Mouse (Mus musculus) hematopoietic stem cell, adult 5-6 weeks (primary cell): ENCODE data around the gene Lsm12. TPM values are rescaled to one million over a fixed set of nuclear protein-coding genes. Genes with fewer than 3 reads are reported as not detected.

Source experiments
- ATAC-seq, 2 experiments: fragments of 125-278 bp in 1 of 2; replicated peaks in 1 of 2; 2 replicates each; pipeline ENCODE4 v1.8.0; 2016 to 2017; ENCODE audit warnings: inconsistent platforms in 2 of 2, mild to moderate bottlenecking in 2 of 2, moderate number of reproducible peaks in 2 of 2, low read depth in 1 of 2, moderate TSS enrichment in 1 of 2; ENCODE audit not compliant: low FRiP score in 2 of 2, poor library complexity in 2 of 2, severe bottlenecking in 2 of 2, insufficient read depth in 1 of 2, low TSS enrichment in 1 of 2
- total RNA-seq: library from RNA; stranded (forward); fragments of 172-1452, 232-1000 nt; gene quantifications from 2 replicates; pipeline ENCODE4 v1.2.3, GENCODE M21; 2017

Lsm12 gene
- total RNA-seq, 1 experiment from 2014 or later: 74.3 TPM

DNA sequence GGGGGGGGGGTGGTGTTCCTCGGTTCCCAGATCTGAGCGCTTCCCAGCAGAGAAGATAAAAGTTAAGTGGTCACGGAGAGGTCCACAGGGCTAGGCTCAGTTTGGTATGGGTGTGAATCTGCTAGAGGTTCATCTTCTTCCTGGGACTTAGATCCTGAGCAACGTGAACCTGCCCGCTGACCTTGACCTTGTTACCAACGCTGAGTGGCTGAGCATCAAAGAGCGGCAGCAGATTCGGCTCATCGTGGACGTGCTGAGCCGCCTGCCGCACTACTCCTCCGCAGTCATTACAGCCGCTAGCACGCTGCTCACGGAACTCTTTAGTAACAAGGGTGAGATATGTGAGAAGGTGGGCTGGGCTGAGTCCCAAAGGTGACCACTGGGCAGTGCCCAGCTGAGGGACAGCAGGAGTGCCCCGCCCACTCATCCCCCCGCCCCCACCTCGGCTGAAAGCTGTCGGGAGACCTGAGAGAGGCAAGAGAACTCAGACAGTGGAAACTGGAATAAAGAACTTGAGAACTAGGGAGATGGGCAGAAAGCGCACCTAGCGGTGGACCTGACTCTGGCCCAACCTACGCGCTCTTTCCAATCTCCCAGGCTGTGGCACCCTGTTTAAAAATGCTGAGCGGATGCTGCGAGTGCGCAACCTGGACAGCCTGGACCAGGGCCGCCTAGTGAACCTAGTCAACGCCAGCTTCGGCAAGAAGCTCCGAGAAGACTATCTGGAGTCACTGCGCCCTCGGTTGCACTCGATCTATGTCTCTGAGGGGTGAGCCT, 37.7 kb downstream of the Lsm12 start:
- ATAC-seq: no peak

DNA sequence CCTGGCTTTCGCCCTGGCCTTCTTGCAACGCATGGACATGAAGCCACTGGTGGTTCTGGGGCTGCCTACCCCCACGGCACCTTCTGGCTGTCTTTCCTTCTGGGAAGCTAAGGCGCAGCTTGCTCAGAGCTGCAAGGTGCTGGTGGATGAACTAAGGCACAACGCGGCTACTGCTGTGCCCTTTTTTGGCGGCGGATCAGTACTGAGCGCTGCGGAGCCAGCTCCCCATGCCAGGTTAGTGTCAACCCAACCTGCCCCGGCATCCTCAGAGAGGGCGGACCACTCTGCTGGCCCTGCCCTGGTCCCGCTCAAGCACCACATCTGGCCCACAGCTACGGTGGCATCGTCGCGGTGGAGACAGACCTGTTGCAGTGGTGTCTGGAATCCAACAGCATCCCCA, 38.6 kb downstream of the Lsm12 start:
- 0 out of 4 replicates have a peak, but pooled peaks of 1 of the 2 experiments have one; percentile 42 for ATAC-seq

DNA sequence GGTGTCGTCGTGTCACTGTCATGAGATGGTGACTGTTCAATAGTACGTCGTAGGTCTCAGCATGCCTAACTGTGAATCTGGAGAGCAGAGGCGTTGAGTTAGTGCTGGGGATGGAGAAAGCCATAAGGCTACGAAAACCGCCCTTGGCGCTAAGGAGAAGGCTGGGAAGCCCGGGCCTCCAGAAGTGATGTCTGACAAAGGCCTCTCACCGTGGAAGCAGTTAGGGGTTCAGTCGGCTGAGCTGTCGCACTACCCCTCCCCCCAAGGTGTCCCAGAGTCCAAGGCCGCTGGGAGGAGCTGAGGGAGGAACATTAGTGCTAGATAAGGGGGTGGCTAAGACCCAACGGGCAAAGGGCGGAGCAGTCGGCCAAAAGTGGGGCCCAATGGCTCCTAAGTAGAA, 39.1 kb downstream of the Lsm12 start:
- no peak for ATAC-seq

DNA sequence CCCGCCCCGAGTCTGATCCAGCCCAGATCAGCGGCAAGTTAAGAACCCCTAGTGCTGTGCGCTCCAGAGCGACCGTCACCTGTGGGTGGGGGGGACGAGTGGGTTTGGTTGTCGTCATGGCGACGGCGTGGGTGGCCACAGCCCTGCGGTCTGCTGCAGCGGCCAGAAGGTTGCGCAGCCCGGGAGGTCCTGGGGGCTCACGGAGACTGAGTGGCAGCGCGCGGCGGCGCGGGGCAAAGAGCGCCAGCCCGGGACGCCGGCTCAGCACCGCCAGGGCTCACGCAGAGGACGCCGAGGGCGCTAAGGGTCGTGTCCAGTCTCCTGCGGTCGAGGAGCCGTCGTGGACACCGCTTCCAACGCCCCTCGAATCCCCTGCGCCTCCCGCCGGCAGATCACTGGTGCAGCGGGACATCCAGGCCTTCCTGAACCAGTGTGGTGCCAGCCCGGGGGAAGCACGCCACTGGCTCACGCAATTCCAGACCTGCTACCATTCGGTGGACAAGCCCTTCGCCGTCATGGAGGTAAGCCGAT, 39.6 kb downstream of the Lsm12 start, which contains the start of gene Nags:
Gene Nags, plus strand, starts transcription at position 43 of the 531 bp plus-strand sequence.
- no peak for ATAC-seq

DNA sequence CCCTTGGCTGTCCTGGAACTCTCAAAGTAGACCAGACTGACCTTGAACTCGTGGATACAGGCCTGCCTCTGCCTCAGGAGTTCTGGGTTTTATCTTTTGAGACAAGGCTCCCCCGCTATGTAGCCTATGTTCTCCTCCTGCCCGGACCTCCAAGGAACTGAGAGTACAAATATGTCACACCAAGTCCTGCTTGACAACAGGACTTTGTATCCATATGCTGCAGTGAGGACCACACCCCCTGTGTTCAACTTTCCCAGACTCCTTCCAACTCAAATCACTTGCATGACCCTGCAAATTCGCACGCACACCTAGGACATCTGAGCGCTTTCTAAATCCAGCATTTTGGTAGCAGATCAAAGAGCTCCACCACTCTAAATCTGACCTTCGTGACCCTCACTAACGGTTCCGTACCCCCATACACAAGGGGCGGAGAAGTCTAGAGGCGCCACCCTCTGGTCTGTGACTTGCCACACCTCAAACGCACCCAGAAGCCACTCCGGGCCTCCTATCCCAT, 40.1 kb downstream of the Lsm12 start:
- no peak for ATAC-seq

DNA sequence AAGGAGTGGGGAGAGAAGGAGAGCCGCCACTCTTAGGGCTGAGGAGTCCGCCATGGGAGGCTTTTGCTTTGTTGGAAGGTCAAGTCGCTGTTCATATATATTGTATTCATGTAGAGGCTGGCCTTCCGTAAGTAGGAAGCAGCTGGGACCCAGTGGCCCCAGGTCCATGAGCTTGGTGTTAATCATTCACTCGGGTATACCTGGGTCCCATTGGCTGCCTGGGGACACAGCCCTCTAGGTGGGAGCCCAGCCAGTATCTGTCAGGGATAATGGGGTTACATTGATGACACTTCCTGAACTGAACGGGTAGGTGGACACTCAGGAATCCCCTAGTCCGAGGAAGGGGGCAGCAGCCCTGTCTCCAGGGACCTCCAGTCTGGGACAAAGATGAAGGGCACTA, 42.7 kb downstream of the Lsm12 start:
- ATAC-seq: no peak

DNA sequence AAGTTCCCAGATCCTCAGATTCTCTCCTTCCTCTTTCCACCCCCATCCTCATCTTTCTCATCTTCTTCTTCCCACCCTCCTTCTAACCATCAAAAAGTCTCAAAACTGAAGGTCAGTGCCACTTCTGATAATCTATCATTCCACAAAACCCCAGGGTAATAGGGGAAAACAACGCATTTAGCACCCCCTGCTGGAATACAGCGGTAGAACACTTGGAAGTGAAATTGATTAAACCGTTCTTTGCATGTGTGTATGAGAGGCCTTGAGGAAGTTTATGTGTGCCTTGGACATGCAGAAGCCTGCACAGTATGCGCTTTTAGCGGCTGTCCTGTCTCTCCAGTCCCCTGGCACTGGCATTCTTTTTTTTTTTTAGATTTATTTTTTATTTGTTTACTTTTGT, 44.6 kb downstream of the Lsm12 start:
- peak; percentile 25 to 27; a peak in 1 of 4 replicates for ATAC-seq

DNA sequence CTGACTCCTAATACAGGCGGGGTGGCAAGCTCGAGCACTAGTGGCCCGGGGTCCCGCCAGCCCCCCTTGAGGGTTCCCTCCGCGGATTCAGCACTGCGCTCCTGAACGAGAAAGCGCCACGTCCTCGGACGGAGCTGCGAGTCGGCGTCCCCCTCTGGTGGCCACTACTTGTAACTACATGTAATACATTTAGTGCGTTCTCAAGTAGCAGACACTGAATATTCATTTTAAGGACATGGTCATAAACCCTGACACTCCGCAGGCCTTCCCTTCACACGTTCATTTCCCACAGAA, 46.7 kb downstream of the Lsm12 start:
- peak; percentile 80 to 90 for ATAC-seq

DNA sequence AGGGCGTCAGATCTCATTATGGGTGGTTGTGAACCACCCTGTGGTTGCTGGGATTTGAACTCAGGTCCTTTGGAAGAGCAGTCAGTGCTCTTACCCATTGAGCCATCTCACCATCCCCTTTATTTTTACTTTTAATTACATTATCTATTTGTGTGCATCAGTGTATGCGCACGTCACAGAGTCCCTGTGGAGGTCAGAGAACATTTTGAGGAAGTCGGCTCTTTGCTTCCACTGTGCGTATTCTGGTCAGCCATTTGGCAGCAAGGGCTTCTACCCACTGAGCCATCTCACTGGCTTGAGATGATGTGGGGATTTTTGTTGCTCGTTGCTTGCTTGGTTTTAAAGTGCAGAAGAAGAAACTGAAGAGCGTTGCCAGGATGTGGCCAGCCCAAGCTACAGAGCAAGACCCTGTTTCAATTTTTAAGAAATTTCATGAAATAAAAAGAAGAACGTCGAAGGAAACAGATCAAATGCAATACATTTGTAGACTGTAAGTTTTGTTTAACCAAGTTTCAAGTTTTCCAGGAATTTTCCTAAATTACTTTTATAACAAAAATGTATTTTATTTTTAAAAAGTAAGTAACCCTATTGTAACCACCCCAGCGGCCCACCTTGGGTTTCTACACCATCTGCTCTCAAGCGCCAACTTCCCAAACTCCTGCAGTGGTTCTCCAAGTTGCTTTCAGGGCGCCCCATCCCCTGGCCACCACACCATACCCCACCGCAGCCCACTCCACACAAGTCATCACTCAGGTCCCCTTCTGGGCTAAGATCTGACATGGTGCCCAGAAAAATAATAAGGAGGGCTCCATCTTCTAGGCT, 47.3 kb downstream of the Lsm12 start:
- peak in 1 of 2 experiments; percentile 61; a peak in 2 of 4 replicates for ATAC-seq

DNA sequence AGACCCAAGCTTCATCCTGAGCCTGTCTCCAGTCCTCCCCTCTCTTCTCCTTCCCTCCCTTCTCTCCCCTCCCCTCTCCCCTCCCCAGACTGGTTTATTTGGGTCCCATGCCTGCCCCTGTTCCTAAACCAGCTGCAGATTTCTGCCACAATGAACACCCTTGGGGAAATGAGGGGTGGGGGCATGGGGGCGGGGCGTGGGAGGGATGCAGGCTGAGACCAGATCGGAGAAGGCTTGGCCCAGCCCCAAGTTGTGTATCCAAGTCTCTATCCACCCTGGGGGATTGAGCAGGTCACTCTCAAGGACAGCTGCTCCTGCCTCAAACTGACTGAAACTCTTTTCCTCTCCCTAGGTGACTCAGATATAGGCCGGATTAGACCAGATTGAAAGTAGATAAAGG, 50.6 kb downstream of the Lsm12 start:
- ATAC-seq: no peak

DNA sequence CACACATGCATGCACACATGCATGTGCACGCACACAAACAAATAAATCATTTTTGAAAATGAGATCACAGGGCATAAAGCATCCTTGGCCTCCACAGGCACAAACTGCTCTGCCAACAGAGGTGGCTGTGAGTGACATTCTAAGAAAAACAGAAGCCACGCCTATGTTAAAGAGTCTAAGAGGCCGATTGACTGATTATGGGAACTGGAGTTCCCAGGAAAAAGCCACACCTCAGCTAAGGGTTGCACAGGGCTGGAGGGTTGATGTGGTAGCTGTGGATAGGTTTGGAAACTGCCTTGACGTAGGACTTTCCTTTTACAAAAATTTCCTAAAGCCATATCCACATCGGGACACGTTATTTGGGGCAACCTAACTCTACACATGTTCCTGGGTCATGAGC, 67.7 kb downstream of the Lsm12 start:
- ATAC-seq: no peak

DNA sequence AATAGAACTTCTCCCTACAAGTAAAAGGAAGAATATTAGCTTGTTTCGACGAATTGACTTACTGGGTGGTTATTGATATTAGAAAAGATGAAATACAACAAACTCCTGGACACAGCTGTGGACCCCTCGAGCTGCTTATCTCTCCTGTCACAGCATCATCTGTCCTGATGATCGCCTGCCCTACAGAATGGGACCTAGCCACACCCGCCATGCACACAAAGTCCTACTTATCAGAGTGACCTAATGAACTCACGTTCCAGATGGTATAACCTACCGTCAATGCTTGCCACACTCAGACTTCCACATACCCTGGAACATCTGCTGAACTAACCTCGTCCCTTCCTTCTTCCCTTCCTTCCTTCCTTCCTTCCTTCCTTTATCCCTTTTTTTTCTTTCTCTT, 68.9 kb downstream of the Lsm12 start:
- no peak for ATAC-seq

Other genes starting within 250 kb of the Lsm12 start
- gene Sost, start 218.3 kb downstream of the Lsm12 start, total RNA-seq: not detected in 2 replicates
- gene Cfap97d1, start 201.0 kb downstream of the Lsm12 start, total RNA-seq: not detected in 2 replicates
- 3.1 and 3.3 TPM in 2 replicates for gene Dusp3, start 198.3 kb downstream of the Lsm12 start, total RNA-seq
- gene Mpp3, start 156.8 kb downstream of the Lsm12 start, total RNA-seq: 0.19 and 0.40 TPM in 2 replicates
- not detected in 2 replicates for gene Cd300lg, start 143.8 kb downstream of the Lsm12 start, total RNA-seq
- 0.13 and 4.1 TPM in 2 replicates for gene Mpp2, start 96.8 kb downstream of the Lsm12 start, total RNA-seq
- not detected in 2 replicates for gene Ppy, start 84.0 kb downstream of the Lsm12 start, total RNA-seq
- gene Pyy, start 77.5 kb downstream of the Lsm12 start, total RNA-seq: not detected in 2 replicates
- 0.31 and 0.65 TPM in 2 replicates for gene Nags, start 39.8 kb downstream of the Lsm12 start, total RNA-seq
- gene Tmem101, start 28.9 kb downstream of the Lsm12 start, total RNA-seq: 13.6 and 14.8 TPM in 2 replicates
- gene G6pc3, start 4.3 kb upstream of the Lsm12 start, total RNA-seq: 27.8 and 42.7 TPM in 2 replicates
- 13.2 and 25.3 TPM in 2 replicates for gene Hdac5, start 44.9 kb upstream of the Lsm12 start, total RNA-seq
- gene BC030867, start 63.6 kb upstream of the Lsm12 start, total RNA-seq: 3.6 and 4.9 TPM in 2 replicates
- 1.3 TPM in 1 of 2 replicates, not detected in the other for gene Asb16, start 83.4 kb upstream of the Lsm12 start, total RNA-seq
- gene Tmub2, start 99.6 kb upstream of the Lsm12 start, total RNA-seq: 23.1 and 32.1 TPM in 2 replicates
- 24.4 and 26.5 TPM in 2 replicates for gene Atxn7l3, start 111.3 kb upstream of the Lsm12 start, total RNA-seq
- 166 and 196 TPM in 2 replicates for gene Ubtf, start 134.4 kb upstream of the Lsm12 start, total RNA-seq
- gene Slc4a1, start 180.9 kb upstream of the Lsm12 start, total RNA-seq: 3.7 and 9.8 TPM in 2 replicates
- 1.5 and 5.6 TPM in 2 replicates for gene Rundc3a, start 208.1 kb upstream of the Lsm12 start, total RNA-seq
- 24.3 and 28.5 TPM in 2 replicates for gene Slc25a39, start 222.7 kb upstream of the Lsm12 start, total RNA-seq
- 28.1 and 35.6 TPM in 2 replicates for gene Grn, start 245.0 kb upstream of the Lsm12 start, total RNA-seq